Mouse (Mus musculus) MEL (cell line): Measurements from ENCODE around the gene Aldh3b1. TPM values are rescaled to one million over a fixed set of nuclear protein-coding genes. Genes with fewer than 3 reads are reported as not detected.

Experiments used
- DNase-seq: peaks from one replicate; pipeline ENCODE4 v3.0.0; 2011; ENCODE audit warnings: low read depth, low spot score
- H3K27ac ChIP-seq: 2 replicates; pipeline ENCODE4 v1.5.1; 2012; ENCODE audit warnings: low read depth, mild to moderate bottlenecking, control low read depth, low read length, moderate library complexity; ENCODE audit not compliant: control insufficient read depth
- H3K27me3 ChIP-seq, 2 experiments: fragments of 150-350 bp in 1 of 2; sonication (generic) in 1 of 2; 2 replicates each; pipeline ENCODE4 v1.6.1; 2012; ENCODE audit warnings: low read length in 2 of 2, mild to moderate bottlenecking in 2 of 2, improper control_type of control experiment in 1 of 2, moderate library complexity in 1 of 2; ENCODE audit not compliant: insufficient read depth in 2 of 2, control insufficient read depth in 1 of 2
- H3K36me3 ChIP-seq, 2 experiments: 2 replicates each; pipeline ENCODE4 v1.6.1; 2012 to 2014; ENCODE audit warnings: low read length in 2 of 2, improper control_type of control experiment in 1 of 2, inconsistent platforms in 1 of 2, mild to moderate bottlenecking in 1 of 2; ENCODE audit not compliant: insufficient read depth in 2 of 2, control insufficient read depth in 1 of 2
- H3K4me1 ChIP-seq, 2 experiments: fragments of 150-350 bp in 1 of 2; sonication (generic) in 1 of 2; 2 replicates each; pipeline ENCODE4 v1.6.1; 2012; ENCODE audit warnings: low read length in 2 of 2, improper control_type of control experiment in 1 of 2, mild to moderate bottlenecking in 1 of 2; ENCODE audit not compliant: insufficient read depth in 2 of 2, control insufficient read depth in 1 of 2
- H3K4me3 ChIP-seq, 2 experiments: fragments of 150-350 bp in 1 of 2; sonication (generic) in 1 of 2; 2 replicates each; pipeline ENCODE4 v1.5.1; 2012; ENCODE audit warnings: low read depth in 2 of 2, low read length in 2 of 2, mild to moderate bottlenecking in 2 of 2, moderate library complexity in 2 of 2, control low read depth in 1 of 2, improper control_type of control experiment in 1 of 2; ENCODE audit not compliant: control insufficient read depth in 1 of 2, insufficient read depth in 1 of 2
- H3K79me2 ChIP-seq: 2 replicates; pipeline ENCODE4 v1.6.1; 2012; ENCODE audit warnings: mild to moderate bottlenecking, low read length, moderate library complexity; ENCODE audit not compliant: control insufficient read depth, poor library complexity, insufficient read depth
- H3K9ac ChIP-seq: 2 replicates; pipeline ENCODE4 v1.6.1; 2012; ENCODE audit warnings: low read depth, mild to moderate bottlenecking, control low read depth, low read length, moderate library complexity; ENCODE audit not compliant: control insufficient read depth, poor library complexity, severe bottlenecking
- H3K9me3 ChIP-seq: fragments of 150-350 bp; sonication (generic); replicated peaks from 2 replicates; pipeline ENCODE4 v1.6.1; 2012; ENCODE audit warnings: mild to moderate bottlenecking, low read length, improper control_type of control experiment, moderate library complexity; ENCODE audit not compliant: insufficient read depth
- CHD1 ChIP-seq: IDR thresholded peaks from 2 replicates; pipeline ENCODE4 v1.6.1; 2012; ENCODE audit warnings: low read depth, mild to moderate bottlenecking, inconsistent platforms, low read length, improper control_type of control experiment
- CHD2 ChIP-seq: IDR thresholded peaks from 2 replicates; pipeline ENCODE4 v1.6.1; 2011; ENCODE audit warnings: low read length, improper control_type of control experiment
- E2F4 ChIP-seq: IDR thresholded peaks from 2 replicates; pipeline ENCODE4 v1.6.1; 2011; ENCODE audit warnings: low read depth, low read length, improper control_type of control experiment, borderline replicate concordance
- ELF1 ChIP-seq: IDR thresholded peaks from 2 replicates; pipeline ENCODE4 v1.6.1; 2014; ENCODE audit warnings: low read depth, mild to moderate bottlenecking, inconsistent platforms, low read length, improper control_type of control experiment, moderate library complexity
- GABPA ChIP-seq: IDR thresholded peaks from 2 replicates; pipeline ENCODE4 v1.6.1; 2012; ENCODE audit warnings: low read depth, mild to moderate bottlenecking, inconsistent platforms, low read length, improper control_type of control experiment, moderate library complexity
- GATA1 ChIP-seq: IDR thresholded peaks from 2 replicates; pipeline ENCODE4 v1.6.1; 2011; ENCODE audit warnings: low read depth, low read length, improper control_type of control experiment
- HCFC1 ChIP-seq: IDR thresholded peaks from 2 replicates; pipeline ENCODE4 v1.6.1; 2012; ENCODE audit warnings: low read depth, mild to moderate bottlenecking, inconsistent platforms, low read length, improper control_type of control experiment, moderate library complexity
- MAX ChIP-seq: IDR thresholded peaks from 2 replicates; pipeline ENCODE4 v1.6.1; 2011; ENCODE audit warnings: low read length, improper control_type of control experiment
- MAZ ChIP-seq: IDR thresholded peaks from 2 replicates; pipeline ENCODE4 v1.6.1; 2012; ENCODE audit warnings: low read depth, mild to moderate bottlenecking, inconsistent platforms, low read length, improper control_type of control experiment
- MEF2A ChIP-seq: IDR thresholded peaks from 2 replicates; pipeline ENCODE4 v1.6.1; 2014; ENCODE audit warnings: low read depth, mild to moderate bottlenecking, inconsistent platforms, low read length, improper control_type of control experiment; ENCODE audit not compliant: poor library complexity, insufficient replicate concordance, severe bottlenecking; ENCODE audit errors: extremely low read depth
- MYB ChIP-seq: IDR thresholded peaks from 2 replicates; pipeline ENCODE4 v1.6.1; 2011; ENCODE audit warnings: mild to moderate bottlenecking, low read depth, low read length, improper control_type of control experiment
- MYC ChIP-seq: IDR thresholded peaks from 2 replicates; pipeline ENCODE4 v1.6.1; 2011; ENCODE audit warnings: low read depth, mild to moderate bottlenecking, low read length, improper control_type of control experiment, moderate library complexity
- NELFE ChIP-seq: IDR thresholded peaks from 2 replicates; pipeline ENCODE4 v1.6.1; 2011; ENCODE audit warnings: low read depth, low read length, improper control_type of control experiment
- NRF1 ChIP-seq: IDR thresholded peaks from 2 replicates; pipeline ENCODE4 v1.6.1; 2014; ENCODE audit warnings: low read depth, mild to moderate bottlenecking, inconsistent platforms, low read length, improper control_type of control experiment, moderate library complexity; ENCODE audit not compliant: poor library complexity, insufficient read depth, severe bottlenecking
- SMC3 ChIP-seq: IDR thresholded peaks from 2 replicates; pipeline ENCODE4 v1.6.1; 2011; ENCODE audit warnings: low read depth, low read length, improper control_type of control experiment
- TAL1 ChIP-seq: IDR thresholded peaks from 2 replicates; pipeline ENCODE4 v1.6.1; 2012; ENCODE audit warnings: mild to moderate bottlenecking, inconsistent platforms, low read length, moderate library complexity, mixed read lengths
- UBTF ChIP-seq: IDR thresholded peaks from 2 replicates; pipeline ENCODE4 v1.6.1; 2012; ENCODE audit warnings: low read depth, mild to moderate bottlenecking, inconsistent platforms, low read length, improper control_type of control experiment, moderate library complexity, borderline replicate concordance; ENCODE audit not compliant: insufficient read depth
- USF2 ChIP-seq, 2 experiments: IDR thresholded peaks; 2 replicates each; pipeline ENCODE4 v1.6.1; 2011 to 2012; ENCODE audit warnings: improper control_type of control experiment in 2 of 2, low read length in 2 of 2, borderline replicate concordance in 1 of 2, inconsistent platforms in 1 of 2, low read depth in 1 of 2, mild to moderate bottlenecking in 1 of 2; ENCODE audit not compliant: insufficient read depth in 1 of 2
- ZKSCAN1 ChIP-seq: IDR thresholded peaks from 2 replicates; pipeline ENCODE4 v1.6.1; 2012; ENCODE audit warnings: low read depth, mild to moderate bottlenecking, inconsistent platforms, low read length, improper control_type of control experiment, moderate library complexity
- ZMIZ1 ChIP-seq: IDR thresholded peaks from 2 replicates; pipeline ENCODE4 v1.6.1; 2012; ENCODE audit warnings: low read depth, mild to moderate bottlenecking, inconsistent platforms, low read length, improper control_type of control experiment, moderate library complexity
- polyA plus RNA-seq, 2 experiments: library from polyadenylated mRNA; stranded (reverse) in 1 of 2; unstranded in 1 of 2; fragments of >175 nt in 1 of 2; fragments of >200 nt in 1 of 2; gene quantifications; 2 replicates each; pipeline versions ENCODE4 v1.2.1 to v1.2.4; 2012; ENCODE audit warnings: low replicate concordance in 2 of 2, low read depth in 1 of 2; ENCODE audit not compliant: insufficient read length in 2 of 2, insufficient read depth in 1 of 2, missing spikeins in 1 of 2
- total RNA-seq: library from RNA; depleted of rRNA; stranded (reverse); fragments of 300-350 nt; gene quantifications from 2 replicates; pipeline ENCODE4 v1.2.3, GENCODE M21; 2012

Aldh3b1 gene
- total and polyA plus RNA-seq, 3 experiments = 0.08 to 0.10 TPM; not detected in 1

- Histone ChIP-seq H3K9ac (no peak overlapping the region), H3K4me1 (peaks cover 6 to 7% of the 10 kb centered on the region in 2 experiments; a peak in 3 of 4 replicates), H3K27ac (no peak overlapping the region), H3K27me3 (no peaks in the 10 kb centered on the region), H3K79me2 (no peaks in the 10 kb centered on the region), H3K9me3 (no peaks in the 10 kb centered on the region), H3K4me3 (no peak overlapping the region), H3K36me3 (0 out of 4 replicates have a peak, but pooled peaks cover 0 to 4% of the 10 kb centered on the region in 2 experiments)
- TF ChIP-seq TAL1 = no peak
- TF ChIP-seq GATA1 = no peak
- TF ChIP-seq NRF1 = no peak
- TF ChIP-seq UBTF = no peak
- DNase-seq = no peak
These were observed 20.7 kb upstream of the Aldh3b1 start for GRCm38 (mm10) chr19:3950331-3950730.

GRCm38 (mm10) chr19:3948546-3948945 lies 18.9 kb upstream of the Aldh3b1 start:
- Histone ChIP-seq H3K36me3 (peaks cover 0 to 6% of the 10 kb centered on the region in 2 experiments; a peak in 2 of 4 replicates), H3K4me1 (peaks cover 6 to 7% of the 10 kb centered on the region in 2 experiments; a peak in 3 of 4 replicates), H3K79me2 (no peaks in the 10 kb centered on the region), H3K27ac (no peak overlapping the region), H3K9ac (no peak overlapping the region), H3K9me3 (no peaks in the 10 kb centered on the region), H3K27me3 (no peaks in the 10 kb centered on the region), H3K4me3 (no peak overlapping the region)
- DNase-seq = no peak
- TF ChIP-seq E2F4 (no peak), ZKSCAN1 (no peak), CHD1 (no peak), MYB (no peak), NELFE (no peak), HCFC1 (no peak), MEF2A (no peak), MAZ (no peak), GABPA (no peak), MYC (no peak), CHD2 (no peak), USF2 (IDR thresholded peaks at IDR 0.05; ENCODE audit: borderline replicate concordance in 1 of 2, insufficient read depth in 1 of 2, low read depth in 1 of 2, low read length in 2 of 2) (no peak), ELF1 (no peak), ZMIZ1 (no peak), MAX (no peak), SMC3 (no peak)
